Mouse (Mus musculus) naive thymus-derived CD4-positive, alpha-beta T cell, adult 2 months (primary cell): Measurements from ENCODE around the gene Ctnna2.

Experiments
- DNase-seq: peaks from one replicate; pipeline ENCODE4 v3.0.0-alpha.2; 2011; ENCODE audit warnings: low read depth

Ctnna2 gene

GRCm38 (mm10) chr6:77139306-77139920 lies 840.1 kb downstream of the Ctnna2 start:
- no peak for DNase-seq

- DNase-seq = no peak
Measured at GRCm38 (mm10) chr6:77120926-77121325, 858.6 kb downstream of the Ctnna2 start.

DNA sequence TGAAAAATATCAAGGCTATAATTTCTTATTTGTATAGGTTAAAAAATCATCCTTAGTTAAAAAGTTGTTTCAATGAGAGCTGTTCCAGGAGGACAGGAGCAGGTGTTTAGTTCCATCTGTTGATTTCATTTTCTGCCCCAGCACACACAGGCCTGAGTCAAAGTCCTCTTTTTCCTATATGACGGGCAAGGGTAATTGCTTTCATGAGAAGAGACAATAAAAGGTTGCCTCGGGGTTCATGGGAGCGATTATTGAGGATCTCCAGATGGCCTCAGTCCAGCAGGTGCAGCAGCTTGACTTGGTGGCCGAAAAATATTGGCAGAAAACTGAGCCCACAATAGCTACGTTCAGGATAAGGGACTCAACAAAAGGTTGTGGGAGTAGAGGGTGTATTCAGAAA lies 859.0 kb downstream of the Ctnna2 start:
- DNase-seq = no peak

DNA sequence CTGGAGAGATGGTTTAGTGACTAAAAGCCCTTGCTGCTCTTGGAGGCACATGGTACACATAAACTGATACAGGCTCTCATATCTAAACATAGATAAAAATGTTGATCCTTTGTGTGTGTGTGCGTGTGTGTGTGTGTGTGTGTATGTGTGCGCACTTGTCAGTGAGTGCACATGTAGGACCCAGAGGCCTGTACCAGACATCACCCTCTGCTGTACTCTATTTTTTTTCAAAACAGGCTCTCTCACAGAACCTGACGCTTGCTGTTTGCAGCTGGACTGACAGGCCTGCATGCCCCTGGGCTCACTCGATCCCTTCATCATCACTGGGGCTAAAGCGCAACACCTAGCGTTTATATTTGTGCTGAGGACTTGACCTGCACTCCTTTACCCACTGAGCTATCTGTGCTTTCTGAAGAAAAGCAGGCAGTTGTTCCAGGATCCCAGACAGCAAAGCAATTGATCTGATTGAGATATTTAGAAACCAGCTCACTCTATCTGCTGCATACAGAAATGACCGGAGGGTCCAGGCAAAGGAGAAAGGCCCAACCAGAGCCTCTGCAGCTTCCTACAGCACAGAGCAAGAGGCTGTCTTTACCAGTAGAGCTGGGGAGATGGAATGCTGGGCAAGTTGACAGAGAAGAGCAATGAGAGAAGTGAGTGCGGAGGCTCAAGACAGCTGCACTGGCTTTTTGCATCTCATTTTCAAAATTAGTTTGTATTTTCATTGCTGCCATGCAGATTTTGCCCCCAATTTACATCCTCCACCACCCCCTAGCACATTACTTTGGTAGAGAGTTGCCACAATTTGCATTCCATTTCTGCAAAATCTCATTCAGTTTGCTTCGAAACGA lies 870.2 kb downstream of the Ctnna2 start:
- DNase-seq = no peak

GRCm38 (mm10) chr6:77101047-77101446 lies 878.5 kb downstream of the Ctnna2 start:
- no peak for DNase-seq

- DNase-seq = no peak
Measured at GRCm38 (mm10) chr6:77098540-77098939, 881.0 kb downstream of the Ctnna2 start.

DNA sequence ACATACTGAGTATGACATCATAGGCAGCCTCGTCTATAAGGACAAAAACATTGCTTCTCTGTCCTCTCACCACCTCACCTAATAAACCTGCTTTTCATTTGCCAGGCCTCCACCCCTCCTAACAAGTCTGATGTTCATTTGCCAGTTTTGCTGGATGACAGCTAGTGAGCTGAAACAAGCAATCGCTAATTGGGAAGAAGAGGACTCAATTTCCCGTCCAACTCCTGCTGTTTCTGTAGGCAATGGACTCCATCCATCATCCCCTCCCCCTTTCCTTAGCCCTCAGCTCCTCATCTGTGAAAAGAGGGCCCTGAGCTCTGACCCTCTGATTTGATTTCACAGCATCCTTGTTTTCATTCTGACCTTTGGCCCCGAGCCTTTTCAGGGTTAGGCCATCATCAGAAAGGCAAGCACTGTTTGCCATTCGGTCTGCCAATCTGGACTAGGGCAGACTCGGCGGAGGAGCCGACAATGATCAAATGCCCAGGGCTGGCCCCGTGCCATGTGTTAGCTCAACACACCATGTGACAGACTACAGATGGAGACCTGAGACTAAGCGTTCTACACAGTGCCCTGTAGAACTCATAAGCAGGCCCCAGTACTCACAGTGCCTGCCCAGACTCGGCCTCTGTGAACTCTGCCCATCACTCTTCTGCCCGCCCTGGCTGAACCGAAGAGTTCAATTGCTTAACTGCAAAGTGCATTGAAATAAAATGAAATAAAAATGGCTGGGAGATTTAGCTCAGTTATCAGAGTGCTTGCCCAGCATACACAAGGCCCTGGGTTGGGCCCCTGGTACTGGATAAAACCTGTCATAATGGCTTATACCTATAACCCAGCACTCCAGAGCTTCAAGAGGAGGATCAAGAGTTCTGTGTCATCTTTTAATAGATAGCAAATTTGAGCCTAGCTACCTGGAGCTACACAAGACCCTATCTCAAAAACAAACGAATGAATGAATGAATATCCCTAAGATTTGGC lies 903.8 kb downstream of the Ctnna2 start:
- DNase-seq = no peak

DNA sequence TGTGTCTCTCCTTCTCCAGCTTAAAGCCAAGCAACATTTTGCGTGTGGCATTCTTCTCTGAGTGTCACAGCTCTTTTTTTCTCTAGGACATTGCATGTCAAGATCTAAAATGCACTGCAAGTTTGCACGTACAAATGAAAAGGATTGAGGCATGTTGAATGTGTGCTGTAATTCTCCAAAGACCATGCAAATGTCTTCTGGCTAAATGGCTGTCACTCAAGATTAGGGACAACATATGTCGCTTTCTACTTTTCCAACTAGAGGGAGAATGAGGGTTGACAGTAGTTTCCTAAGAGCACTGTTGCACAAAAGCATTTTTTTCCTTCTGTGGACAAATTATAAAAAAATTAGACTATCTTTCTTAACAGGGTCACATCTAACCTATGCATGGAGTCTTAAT lies 909.9 kb downstream of the Ctnna2 start:
- DNase-seq = no peak

GRCm38 (mm10) chr6:77050690-77051089 lies 928.8 kb downstream of the Ctnna2 start:
- DNase-seq = no peak

GRCm38 (mm10) chr6:77050193-77050592 lies 929.3 kb downstream of the Ctnna2 start:
- DNase-seq = no peak

DNA sequence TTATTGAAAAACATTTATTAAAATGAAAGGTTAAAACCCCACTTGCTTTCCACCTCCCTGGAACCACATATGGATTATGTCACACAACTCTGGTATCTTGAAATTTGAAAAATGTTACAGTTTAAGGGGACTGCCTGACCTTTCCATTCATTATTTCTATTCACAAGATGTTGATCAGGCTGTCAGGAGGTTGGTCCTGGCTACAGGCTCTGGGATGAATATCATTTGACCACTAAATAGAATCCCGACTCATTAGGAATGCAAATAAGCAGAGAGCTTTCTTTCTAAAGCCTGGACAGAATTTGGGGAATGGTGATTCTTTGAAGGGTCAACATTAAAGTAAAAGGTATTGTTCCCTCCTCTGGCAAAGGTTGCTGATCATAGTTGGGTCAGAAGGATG lies 931.9 kb downstream of the Ctnna2 start:
- DNase-seq = no peak

DNA sequence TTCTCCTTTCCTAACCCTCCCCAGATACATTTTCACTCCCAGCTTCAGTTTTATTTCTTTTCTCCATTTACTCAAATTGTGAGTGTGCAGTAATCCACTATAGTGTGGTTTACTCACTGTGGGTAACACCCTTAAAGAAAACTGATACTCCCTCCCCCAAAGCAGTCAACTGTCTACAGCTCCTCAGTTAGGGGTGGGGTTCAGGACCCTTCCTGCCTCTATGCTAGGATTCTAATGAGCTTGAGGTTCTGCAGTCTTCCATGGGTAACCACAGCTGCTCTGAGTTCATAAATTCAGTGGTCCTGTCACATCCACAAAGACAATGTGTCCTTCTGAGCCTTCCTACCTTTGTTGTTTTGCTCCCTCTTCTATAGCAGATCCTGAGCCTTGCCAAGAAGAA lies 954.4 kb downstream of the Ctnna2 start:
- no peak for DNase-seq

DNA sequence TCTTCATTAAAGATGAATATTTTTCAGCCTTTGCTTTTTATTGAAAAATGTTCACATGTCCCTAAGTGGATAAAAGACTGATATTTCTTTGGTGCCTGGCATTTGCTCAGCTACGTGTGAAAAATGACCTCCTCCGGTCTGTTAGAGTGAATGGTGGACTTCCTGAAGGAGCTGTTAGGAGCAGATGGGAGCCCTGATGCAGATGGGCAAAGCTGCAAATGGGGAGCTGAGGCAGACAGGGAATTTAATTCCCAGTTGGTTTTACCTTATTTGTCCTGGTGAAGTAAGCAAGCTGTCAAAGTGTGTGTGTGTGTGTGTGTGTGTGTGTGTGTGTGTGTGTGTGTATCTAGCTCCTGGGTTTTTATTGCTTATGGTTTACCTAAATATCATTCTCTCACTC lies 966.3 kb downstream of the Ctnna2 start:
- no peak for DNase-seq

- no peak for DNase-seq
Measured at GRCm38 (mm10) chr6:77011001-77011400, 968.5 kb downstream of the Ctnna2 start.

GRCm38 (mm10) chr6:76992128-76992527 lies 987.4 kb downstream of the Ctnna2 start:
- DNase-seq = no peak

- DNase-seq = no peak
Measured at GRCm38 (mm10) chr6:76984773-76985172, 994.7 kb downstream of the Ctnna2 start.

- no peak for DNase-seq
Measured at GRCm38 (mm10) chr6:76981651-76982050, 997.8 kb downstream of the Ctnna2 start.

DNA sequence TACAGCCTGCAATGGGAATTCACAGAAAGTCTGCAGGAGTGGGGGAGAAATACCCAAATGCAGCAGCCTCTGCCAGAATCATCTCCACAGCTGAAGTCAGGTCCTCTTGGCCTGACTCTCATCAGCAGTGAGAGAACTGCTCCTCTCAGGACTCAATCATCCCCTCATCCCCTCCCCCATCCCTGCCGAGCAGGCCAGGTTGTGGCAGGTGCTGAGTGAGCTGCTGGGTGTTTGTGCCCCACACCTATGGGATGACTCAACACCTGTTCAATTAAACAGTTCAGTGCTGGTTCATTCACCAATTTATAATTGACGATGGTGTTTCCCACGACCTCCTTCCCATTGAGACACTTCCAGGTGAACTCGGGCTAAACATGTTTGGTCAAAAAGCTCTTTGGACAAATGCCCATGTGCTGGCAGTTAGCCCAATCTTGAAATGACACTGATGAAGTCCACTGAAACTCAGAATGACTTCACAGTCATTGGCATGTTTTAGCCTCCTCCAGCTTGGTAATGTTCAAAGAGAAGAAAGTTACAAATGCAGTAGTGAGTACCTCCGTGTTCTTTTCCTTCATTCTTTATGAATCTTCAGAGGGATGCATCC lies 1000.1 kb downstream of the Ctnna2 start:
- no peak for DNase-seq

DNA sequence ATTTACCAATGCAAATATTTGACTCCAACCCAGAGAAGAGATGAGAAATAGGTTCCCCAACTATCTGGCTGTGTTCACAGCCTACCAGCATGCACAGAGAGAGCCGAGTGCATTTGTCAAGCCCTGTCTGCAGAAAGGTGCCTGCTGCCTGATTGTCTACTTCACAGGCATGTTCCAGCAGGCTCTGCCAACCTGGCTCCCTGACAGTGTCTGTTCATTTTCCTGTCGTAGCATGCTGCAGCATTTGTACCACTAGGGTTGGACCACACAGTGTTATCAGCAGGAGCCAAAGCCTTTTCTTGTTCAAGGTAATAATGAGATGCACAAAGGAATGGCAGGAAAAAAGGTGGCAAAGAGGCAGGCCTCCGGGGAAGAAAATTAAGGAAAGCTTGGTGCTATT lies 1001.7 kb downstream of the Ctnna2 start:
- DNase-seq = no peak

GRCm38 (mm10) chr6:76974297-76974696 lies 1005.2 kb downstream of the Ctnna2 start:
- no peak for DNase-seq

DNA sequence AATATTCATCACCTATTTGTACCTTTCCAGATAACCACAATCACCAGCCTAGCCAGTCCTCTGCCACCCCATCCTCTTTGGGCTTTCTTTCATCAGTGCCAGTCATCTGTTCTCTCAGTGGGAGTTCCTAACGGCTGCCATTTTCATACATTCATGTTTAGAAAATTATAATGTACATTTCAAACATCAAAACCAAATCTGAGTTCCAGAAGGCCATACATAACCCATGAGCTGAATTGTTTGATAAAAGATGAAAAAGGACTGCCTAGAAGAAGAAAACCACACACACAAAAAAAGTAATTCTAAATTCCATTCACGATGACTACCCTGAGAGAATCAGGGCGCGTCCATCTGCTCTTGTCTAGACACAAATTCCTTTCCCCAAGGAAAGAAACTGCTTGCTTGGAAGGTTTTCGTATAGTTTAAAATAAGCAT lies 1014.5 kb downstream of the Ctnna2 start:
- DNase-seq = no peak

- no peak for DNase-seq
Measured at GRCm38 (mm10) chr6:76908086-76908485, 1071.4 kb downstream of the Ctnna2 start.
